Mouse (Mus musculus): ENCODE measurements around the gene Lman1l.

- TF ChIP-seq POLR2A (IDR thresholded peaks at IDR 0.05; ENCODE audit: borderline replicate concordance, extremely low read depth, low read depth, low read length) (no peak), CTCF (IDR thresholded peaks at IDR 0.05; ENCODE audit: insufficient read depth, low read length) (no peak)
Observed at GRCm38 (mm10) chr9:57661552-57661951, 41.0 kb upstream of the Lman1l start.
